Mouse (Mus musculus): Measurements from ENCODE around the gene Fam217a.
A peak's percentile ranks its signal among the peaks of the same experiment; 100 is the strongest.
"Not testable (repeated sequence)": the region's sequence is repeated elsewhere in the genome, so short reads cannot be mapped to it uniquely, and the experiment has no call there.

The Fam217a gene

DNA sequence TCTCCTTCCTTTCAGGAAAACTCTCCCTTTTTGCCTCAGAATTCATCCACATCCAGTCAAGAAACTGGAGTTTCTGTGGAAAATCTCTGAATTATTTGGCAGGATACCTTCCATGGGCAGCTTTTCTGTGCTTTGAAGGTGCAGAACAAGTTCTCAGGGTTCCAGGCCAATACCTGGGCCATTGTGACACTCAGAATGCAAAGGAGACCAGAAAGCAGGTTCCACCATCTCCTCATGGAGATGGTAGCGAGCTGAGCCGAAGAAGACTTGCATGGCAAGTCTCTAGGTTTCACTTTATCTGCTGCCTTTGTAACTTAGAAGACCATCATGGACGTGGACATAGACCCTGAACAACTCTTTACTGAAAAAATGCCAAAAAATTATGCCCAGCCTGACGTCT lies at the start of gene Fam217a, which contains the start of gene 4933417A18Rik:
Fam217a (minus strand) TSS at position 101 of the 400 bp plus-strand sequence.
4933417A18Rik (plus strand) TSS at position 200 of the 400 bp plus-strand sequence.
- no peak for DNase-seq

DNA sequence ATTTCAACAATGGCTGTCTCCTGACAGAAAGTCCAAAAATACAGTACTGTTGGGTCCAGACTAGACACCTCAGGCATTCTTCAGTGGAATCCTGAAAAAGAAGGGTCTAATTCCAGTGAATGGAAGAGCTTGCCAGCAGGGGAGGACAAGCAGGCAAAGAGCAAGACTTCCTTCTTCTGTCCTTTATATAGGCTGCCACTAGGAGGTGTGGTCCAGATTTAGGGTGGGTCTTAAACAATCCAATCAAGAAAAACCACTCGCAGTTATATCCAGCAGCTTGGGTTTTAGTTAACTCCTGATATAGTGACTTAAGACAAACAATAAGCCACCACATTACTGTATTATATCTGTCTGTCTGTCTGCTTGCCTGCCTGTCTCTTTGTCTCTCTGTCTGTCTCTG lies 49.7 kb upstream of the Fam217a start:
- no peak for DNase-seq

DNA sequence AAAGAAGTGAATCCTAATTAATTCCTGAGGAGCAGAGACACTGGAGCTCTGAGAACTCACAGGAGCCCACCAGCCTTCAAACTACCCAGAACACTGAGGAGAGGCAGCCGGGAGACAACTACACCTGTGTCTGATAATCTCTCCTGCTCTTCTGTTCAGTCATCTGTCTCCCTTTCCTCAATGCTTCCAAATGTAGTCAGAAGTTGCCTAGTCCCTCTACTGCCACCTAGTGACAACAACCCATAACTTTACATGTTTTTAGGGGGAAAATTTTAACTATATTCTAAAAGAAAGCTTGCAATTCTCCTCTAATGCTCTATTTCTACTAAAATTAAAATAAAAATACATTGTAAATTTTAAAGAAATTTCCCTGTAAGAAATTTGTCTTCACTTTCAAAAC lies 49.0 kb upstream of the Fam217a start:
- DNase-seq, result no peak

DNA sequence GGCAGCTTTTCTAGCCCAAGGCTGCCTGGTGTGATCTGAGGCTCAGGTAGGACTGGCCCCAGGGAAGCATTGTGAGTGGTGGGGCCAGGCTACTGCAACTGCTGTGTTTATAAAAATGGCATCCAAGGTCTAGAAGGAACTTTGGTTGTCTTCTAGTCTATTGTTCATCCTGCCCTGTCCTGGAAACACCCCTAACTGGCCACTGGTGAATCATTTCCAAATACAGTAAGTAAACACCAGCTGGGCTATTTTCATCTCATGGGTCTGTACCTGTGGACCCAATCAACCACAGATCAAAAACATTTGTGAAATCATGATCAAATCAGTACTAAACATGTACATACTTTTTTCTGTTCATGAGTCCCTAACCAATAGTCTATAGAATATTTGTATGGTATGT lies 48.3 kb upstream of the Fam217a start:
- DNase-seq, result not testable (repeated sequence)

DNA sequence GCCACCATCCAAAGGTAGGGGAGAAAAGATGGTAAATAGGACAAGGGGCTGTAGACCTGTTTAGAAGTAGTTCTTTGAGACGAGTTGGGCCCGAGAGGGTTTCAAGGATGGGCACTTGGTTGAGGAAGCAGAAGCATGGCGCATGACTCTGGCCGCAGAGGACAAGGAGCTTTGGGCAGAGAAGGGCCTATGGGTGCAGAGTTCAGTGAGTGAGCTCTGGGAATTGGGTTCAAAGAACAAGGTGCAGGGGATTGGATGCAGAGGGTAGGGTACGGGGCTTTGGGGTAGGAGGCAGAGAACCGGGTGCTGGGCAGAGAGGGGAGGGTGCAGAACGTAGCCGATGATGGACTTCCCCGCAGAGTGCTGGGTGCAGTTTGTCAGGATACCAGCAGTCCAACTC lies 41.5 kb upstream of the Fam217a start:
- not testable (repeated sequence) for DNase-seq

DNA sequence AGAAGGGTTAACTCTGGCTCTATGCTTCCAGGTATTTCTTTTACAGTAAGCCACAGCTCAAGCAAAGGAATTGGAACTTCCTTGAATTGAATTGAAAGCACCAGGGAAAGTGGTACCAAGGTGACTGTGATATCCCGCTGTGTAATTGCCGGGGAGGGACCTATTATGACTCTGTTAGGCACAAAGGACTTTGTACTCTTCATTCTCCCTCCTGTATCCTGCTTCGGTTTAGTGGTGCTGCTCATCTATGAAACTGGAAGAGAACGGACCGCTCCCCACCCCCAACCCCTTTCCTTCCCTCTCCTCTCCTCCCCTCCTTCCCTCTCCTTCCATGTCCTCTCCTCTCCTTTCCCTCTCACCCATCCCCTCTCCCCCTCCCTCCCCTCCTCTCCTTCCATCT lies 40.8 kb upstream of the Fam217a start:
- DNase-seq, result no peak

DNA sequence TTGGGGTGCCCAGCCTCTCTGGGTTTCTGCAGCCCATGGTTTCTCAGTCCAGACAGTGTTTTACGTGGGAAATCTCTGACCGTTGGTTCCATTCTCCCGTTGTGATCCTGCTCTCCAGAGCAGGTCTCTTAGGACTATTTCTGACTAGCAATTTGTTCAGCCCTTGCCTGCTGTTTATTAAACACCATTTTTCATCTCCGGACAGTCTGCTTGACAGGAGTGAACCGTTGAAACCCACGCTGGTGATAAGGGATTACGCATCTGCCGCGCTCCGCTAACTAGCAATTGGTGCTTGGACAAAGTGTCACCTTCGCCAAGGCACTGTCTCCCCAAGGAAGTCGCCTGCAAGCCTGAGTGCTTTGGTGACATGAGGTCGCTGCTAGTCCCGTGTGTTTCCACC lies 40.3 kb upstream of the Fam217a start:
- DNase-seq, result no peak

DNA sequence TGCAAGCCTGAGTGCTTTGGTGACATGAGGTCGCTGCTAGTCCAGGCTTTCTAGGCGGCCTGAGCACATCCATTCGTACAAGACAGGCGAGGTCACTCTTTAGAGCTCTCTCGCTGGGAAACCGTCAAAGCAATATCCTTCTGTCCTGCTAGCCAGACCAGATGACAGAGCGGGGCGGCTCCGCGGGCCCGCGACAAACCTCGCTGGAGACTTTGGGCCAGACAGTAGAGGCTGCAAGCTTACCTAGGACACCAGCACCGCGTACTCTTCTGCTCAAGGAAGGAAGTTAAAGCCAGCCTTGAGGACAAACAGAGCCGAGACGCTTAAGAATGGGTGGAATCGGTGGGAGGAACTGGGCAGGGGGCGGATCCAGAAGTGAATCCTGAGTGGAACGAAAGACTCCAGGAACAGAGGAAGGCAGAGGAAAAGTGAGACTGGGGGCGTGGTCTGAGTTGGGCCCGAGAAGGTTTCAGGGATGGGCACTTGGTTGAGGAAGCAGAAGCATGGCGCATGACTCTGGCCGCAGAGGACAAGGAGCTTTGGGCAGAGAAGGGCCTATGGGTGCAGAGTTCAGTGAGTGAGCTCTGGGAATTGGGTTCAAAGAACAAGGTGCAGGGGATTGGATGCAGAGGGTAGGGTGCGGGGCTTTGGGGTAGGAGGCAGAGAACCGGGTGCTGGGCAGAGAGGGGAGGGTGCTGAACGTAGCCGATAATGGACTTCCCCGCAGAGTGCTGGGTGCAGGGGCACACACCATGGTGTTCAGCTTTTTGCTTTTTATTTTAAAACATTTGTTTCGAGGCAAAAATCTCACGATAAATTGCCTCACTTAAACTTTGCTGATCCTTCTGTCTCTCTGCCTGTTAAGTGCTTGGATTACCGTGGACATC lies 39.6 kb upstream of the Fam217a start, which contains the start of gene Eci3:
Eci3 (minus strand) TSS at position 300 of the 887 bp plus-strand sequence.
- no peak for DNase-seq

DNA sequence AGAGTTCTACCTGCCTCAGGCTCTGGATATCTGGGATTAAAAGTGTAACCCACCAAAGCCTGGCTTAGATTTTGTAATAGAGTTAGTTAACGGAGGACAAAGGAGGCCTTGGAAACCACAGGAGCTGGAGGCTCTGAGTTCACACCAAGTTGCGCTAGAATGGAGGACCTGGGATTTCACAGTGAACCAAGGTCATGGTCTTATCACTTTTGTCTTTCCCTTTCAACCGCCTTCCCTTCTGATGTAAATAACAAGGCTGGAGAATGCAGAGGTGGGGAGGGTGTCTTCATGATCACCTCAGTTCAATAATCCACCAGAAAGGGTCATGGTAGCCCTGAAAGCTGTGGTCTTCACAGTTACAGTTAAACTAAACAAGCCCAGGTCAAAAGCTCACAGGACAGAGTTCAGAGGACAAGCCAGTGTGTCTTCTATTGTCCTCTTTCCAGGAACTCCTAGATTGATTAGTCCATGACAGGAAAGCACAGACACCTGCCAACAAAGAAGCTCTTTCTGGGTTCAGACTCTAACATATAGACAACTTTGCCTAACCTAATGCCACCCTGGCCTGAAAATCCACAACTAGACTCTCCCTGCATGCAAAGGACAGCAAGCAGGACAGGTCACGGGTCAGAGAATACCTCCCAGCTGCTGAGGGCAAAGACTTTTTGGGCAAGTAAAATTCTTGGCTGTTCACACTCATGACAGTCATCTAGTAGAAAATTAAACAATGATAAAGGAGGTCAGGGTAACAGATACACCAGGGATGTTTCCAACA lies 37.1 kb upstream of the Fam217a start:
- no peak for DNase-seq

DNA sequence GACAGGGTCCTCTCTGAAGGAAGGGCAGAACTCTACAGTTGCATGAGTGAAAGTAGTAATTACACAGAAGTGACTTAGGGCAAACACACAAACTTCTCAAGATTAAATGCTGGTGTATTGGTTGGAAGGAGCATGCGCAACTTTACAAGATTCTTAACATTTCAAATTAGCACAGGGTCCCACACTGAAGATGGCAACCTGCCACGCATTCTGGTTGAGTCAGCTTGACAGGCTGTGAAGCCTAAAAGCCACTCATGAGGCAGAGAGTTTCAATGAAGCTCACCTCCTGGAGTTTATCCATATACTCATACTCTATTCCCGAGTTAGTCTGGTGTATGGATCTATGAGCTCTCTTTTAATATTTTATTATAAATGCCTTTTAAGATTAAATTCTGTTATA lies 34.0 kb upstream of the Fam217a start:
- DNase-seq, result not testable (repeated sequence)

DNA sequence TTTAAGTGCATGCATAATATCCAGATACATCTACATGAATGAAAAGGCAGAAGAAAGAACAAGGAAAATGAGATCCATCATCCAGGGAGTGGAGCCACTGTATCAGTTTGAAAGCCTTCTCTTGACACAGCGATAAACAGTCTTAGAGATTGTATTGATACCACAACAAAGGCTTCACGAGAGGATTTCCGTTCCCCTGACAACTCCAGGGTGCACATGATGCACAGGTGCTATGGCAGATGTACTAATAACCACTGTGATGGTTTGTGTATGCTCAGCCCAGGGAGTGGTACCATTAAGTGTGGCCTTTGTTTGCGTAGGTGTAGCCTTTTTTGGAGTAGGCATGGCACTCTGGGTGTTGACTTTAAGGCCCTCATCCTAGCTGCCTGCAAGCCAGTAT lies 32.8 kb upstream of the Fam217a start:
- DNase-seq, result no peak

DNA sequence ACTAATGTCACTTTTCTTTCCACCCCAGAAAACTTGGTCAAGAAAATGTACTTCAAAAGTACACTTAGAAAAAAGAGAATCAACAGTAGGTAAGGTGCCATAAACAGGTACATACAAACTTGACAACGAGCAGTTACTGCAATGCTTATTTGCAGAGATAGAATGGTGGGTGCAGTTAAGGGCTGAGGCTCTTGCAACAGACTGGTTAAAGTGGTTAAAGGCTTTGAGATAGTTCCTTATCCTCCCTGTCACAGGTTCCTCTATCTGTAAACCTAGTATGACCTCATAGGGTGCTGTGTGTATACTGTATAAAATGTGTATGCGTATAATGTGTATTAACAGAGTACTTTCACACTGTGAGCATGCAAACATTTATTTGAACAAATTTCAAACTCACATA lies 27.3 kb upstream of the Fam217a start:
- not testable (repeated sequence) for DNase-seq

DNA sequence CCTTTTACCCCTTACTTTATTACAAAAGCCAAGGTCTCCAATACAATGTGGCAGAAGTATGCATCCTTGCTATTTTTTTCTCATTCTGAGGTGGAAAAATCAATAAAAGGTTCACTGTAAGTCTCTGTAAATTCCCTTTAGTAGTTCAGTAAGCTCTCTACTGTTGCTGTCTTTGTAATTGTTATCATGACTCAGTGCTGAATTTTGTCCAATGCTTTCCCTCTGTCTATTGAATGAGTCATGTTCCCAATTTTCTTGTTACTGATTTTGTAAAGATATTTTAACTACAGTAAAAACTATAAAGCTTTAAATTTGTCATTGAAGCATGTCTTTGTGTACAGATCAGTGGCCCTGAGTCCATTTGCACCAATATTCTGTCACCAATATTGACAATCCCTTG lies 18.3 kb upstream of the Fam217a start:
- no peak for DNase-seq

DNA sequence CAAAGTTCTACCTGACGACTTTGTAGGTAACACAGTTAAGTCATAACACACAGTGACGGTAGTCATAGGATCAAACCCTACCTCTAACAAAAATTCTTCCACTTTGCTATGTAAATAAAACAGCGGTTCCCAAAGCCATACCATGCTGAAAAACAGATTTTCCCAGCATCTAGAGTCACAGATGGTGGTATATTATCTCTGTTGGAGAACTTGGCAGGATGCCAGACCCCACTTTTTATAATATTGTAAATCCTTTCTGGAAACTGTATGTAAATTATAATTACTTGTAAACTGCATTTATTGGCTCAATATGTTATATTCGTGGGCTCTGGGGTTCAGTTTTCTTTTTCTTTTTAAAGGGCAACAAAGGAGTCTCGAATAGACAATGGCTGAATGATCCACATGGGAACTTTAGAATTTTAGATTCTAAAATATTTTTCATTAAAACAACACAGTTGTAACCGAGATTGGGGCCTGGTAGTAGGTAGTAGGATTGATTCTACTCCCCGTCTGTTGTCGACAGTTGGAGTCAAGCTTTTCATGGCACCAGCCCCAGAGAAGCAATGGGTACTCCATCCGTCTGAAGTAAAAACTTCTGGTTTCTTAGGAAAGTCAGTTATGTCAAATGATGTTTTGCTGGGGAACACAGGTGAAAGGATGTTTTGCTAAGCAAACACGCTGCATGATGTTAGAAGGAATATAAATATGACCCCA lies 11.0 kb upstream of the Fam217a start:
- DNase-seq, result no peak

DNA sequence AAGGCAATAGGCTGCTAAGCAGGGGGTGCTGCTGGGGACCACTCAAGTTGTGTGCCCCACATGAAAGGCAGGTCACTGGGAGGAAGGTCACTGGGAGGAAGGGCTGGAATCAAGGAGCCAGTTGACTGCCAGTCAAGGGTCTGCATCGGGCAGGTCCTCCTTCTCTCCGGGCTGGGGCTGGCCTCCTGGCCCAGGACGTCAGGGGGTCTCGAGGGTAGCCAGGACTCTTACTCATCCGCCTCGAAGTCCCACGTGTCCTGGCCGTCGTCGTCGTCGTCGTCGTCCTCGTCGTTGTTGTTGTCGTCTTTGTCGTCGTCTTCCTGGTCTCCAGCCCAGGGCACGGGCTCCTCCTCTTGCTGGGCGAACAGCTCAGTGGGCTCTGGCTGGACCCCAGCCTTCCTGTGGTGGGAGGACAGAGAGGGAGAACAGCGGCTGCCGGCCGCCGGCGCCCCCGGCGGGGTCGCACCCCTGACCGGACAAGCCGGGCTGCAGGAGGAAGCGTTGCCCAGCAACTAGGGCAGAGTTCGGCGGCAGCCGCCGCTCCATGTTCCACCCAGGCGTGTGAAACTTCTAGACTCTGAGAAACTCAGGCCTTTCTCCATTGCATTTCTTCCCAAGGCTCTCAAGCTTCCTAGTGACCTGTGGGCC lies 7.5 kb downstream of the Fam217a start:
- DNase-seq, result no peak

DNA sequence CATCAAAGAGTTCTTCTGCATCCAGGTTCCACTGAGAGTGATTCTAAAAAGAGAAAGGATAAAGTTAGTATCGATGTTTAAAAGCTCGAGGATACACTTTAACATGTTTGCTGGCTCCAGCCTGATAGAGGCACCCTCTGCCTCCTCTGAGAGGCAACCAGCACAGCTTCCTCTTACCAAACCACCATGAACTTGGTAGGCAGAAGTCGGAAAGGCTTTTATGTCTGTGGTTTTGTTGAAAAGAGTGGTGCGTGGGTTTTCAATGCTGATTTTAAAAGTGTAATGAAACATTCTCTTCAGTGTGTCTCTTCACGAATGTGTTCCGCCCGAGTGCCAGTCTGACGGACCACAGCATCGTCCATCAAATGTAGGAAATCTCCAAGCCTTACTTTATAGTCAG lies 9.5 kb downstream of the Fam217a start:
- no peak for DNase-seq

DNA sequence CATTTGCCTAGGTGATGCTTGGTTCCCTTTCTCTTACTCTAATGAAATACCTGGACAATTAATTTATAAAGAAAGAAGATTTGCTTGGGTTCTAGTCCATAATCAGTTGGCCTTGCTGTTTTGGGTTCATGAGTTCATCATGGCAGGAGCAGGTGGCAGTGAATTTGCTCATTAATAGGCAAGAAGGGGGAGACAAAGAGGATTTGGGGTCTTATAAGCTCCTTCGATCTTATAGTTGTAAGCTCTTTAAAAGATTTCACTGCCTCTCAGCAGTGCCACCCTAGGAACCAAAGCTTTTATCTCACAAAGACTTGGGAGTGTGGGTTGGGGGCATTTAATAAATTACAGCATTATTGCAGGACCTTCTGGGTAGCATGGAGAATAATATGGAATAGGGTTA lies 31.2 kb downstream of the Fam217a start:
- no peak for DNase-seq

DNA sequence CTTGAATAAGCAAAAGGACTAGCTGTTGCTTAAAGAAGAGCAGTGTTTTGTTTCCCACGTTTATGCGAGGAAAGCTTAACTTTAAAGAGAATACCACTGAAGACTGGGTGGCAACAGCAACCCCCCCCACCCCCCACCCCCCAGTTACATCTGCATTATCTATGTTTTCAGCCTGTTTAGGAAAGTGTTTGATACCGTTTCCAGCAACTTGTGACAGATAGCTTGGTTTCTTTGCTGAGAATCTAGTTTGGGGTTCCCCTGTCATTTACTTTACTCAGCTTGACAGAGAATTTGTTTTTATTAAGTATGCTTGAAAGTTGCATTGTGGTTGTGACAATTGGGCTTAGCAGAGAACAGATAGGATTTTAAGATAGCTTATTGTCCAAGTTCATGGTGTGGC lies 47.6 kb downstream of the Fam217a start:
- no peak for DNase-seq

DNA sequence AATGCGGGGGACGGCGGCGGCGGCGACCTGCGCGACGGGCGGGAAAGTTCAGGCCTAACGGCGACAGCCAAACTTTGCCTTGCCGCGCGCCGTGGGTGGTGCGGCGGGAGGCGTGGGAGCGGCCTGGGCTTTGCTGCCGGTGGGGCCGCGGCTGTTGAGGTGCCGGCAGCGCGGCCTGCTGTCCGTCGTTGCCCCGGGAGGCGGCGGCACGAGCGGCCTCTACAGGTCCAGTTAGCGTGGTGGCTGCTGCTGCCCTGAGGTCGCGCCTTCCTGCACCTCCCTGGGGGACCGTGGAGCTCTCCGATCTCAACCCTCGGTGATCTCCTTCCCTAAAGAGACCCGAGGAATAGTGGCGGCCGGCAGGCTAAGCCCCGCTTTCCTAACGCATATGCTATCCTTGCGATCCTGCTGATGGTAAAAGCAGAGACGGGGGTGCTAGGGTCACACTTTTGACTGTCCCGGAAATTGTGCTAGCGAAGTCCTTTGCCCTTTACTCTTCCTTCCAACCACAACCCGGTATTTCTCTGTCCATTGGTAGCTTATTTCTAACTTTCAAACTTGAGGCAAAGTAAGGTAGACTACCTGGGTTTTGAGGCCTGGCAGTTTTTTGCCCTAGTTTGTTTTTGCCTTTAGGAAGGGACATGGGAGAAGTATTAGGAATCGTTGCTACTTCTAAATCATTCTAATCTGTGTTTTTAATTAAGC lies 48.2 kb downstream of the Fam217a start:
- no peak for DNase-seq

DNA sequence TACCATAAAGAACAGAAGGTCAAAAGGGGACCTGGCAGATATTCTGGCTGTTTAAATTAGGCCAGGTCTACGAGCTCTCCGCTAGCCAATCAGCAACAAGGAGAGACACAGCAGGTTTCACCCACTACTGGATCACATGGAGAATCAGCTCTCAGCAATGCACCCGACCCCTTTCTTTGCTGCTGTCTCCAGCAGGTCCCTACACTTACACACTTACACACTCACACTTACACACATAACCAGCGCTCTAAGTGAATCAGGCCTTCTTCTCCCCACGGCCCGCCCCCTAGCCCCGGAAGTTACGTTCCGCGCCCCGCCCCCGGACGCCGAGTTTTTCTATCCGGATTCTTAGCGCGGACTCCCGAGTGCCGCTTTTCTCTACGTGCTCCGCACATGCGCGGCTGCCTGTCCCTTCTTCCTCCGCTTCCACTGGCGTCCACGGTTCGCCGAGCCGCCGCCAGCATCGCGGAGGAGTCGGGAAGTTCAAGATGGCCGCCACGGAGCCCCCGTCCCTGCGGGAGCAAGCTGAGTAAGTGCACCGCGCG lies 48.9 kb downstream of the Fam217a start, which contains the start of gene Prpf4b:
Prpf4b (plus strand) TSS at position 137 of the 545 bp plus-strand sequence.
- peak; percentile 92 for DNase-seq

DNA sequence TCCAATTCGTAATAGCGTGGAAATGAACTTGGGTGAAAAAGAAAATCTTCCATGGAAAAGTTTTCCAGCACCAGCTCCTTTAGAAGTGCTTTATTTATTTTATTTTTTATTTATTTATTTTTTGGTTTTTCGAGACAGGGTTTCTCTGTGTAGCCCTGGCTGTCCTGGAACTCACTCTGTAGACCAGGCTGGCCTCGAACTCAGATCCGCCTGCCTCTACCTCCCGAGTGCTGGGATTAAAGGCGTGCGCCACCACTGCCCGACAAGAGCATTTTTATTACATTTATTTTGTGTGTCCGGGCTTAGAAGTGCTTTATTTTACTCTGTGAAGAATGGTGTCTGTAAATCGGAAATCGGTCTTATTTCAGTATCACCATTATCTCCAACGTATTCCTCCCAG lies 49.4 kb downstream of the Fam217a start:
- peak; percentile 64 for DNase-seq

Data from cerebellum, adult 11-12 months (tissue).